Mouse (Mus musculus): Measurements from ENCODE around the gene Atp5b.
"Not testable (repeated sequence)": the region's sequence is repeated elsewhere in the genome, so short reads cannot be mapped to it uniquely, and the experiment has no call there.

Gene Atp5b

DNA sequence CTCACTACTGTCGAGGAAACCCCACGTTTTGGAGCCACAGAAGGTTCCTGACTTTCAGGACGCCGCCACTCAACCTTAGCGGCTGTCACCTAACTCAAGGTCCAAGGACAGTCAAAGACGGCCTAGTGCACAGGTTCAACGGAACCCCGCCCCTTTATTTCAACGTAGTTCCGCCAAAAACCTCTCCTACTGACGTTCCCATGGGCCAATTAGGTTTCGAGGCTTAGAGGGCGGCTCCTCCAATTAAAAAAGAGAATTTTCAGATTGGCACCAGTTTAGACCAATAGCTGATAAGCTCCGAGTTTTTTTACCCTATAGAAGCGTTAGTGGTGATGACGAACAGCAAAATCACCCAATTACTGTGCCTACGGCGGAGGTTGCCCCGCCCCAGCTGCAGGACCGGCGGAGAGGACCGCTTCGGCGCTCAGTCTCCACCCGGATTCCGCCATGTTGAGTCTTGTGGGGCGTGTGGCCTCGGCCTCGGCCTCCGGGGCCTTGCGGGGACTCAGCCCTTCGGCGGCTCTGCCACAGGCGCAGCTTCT is at the start of gene Atp5b:
TSS of gene Atp5b (plus strand) at position 394 of the 542 bp plus-strand sequence.
- DNase-seq, result peak; percentile 99

DNA sequence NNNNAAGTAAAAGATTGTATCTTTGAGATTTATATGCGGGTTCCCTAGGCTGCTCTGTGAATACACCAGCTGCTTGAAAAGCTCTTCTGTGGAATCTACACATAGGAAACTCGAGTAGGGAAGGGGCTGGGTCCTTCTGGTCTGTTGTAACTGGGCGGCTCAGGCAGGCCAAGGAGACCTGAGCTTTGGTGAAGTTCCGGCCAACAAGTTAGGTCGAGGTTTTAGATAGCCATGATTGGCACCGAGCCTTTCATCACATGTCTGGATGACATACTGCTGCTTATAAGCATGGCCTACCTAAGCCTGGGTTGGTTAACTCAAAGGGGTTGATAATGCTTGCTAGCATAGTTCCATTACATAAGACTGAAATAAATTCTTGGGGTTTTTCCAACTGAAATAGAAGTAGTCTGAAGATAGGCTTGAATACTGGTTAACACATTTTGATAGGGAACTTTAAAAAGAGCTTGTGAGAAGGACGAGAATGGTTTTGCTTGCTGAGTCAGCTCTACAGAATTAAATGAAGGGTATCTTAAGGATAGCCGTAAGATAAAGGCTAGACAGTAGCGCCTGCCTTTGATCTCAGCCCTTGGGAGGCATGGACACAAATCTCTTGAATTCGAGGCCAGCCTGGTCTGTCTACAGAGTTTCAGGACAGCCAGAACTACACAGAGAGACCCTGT is 46.2 kb upstream of the Atp5b start:
- no peak for DNase-seq

DNA sequence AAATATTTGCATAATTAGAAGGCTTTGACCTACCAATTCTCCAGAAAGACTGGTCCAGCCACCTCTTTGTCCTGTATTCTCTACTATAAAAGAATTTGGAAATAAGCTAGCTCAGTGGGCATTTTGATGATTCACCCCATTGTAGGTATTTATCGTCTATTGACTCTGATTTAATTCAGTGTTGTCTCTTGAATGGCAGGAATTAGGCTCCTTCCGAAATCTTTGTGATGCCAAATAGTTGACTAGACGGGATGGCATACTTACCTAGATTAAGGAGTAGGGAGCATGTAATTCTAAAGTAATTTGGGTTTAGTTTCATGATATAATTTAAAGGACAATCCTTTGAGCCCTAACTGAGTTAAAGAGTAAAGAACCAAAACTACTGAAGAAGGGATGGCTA is 45.2 kb upstream of the Atp5b start:
- DNase-seq, result no peak

DNA sequence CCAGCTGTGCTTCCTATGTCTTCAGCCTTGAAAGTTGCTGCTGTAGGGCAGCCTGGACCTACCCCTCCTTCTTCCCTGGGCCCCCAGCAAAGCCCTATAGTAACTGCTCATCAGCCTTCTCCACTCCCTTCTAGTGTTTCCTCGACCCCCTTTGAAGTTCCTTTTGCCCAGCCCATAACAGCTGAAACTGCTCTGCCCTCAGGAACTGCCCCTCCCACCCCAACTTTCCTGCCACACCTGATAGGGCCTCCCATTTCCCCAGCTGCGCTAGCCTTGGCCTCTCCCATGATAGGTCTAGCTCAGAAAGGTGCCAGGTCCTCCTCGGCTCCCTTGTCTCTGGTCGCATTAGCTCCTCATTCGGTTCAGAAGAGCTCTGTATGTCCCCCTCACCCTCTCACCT is 43.9 kb upstream of the Atp5b start:
- DNase-seq, result no peak

DNA sequence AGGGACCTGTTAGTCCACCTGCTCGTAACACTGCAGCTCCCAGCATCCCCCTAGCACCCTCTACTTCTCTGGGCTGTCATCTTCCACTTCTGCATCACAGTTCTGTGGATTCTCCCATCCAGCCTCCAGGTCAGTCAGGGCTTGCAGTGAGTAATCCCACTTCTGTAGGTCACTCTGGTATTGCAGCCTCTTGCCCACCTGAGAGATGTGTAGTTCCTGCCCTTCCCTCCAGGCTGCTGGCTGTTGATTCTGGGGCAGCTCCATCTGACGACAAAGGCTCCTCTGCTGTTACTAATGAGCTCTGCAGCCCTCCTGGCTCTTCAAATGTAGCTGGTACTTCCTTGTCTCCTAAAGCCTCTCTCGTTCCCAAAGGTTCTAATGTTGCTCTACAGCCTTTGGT is 43.2 kb upstream of the Atp5b start:
- no peak for DNase-seq

DNA sequence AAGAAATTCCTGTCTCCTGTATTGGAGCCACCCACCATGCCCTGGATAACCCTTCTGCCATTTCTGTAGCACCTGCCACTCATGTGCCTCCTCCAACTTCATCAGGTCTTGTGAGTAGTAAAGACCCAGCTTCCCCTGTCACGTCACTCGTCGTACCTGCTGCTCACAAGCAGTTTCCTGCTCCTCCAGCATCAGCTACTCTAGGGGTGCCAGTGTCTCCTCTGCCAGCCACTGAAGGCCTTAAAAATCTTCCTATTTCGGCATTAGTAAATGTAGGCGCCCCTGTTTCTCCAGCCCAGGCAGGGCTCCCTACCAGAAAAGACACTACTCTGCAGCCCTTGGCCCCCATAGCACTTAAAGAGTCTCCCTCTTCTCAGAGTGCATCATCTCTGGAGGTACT is 42.8 kb upstream of the Atp5b start:
- DNase-seq, result no peak

DNA sequence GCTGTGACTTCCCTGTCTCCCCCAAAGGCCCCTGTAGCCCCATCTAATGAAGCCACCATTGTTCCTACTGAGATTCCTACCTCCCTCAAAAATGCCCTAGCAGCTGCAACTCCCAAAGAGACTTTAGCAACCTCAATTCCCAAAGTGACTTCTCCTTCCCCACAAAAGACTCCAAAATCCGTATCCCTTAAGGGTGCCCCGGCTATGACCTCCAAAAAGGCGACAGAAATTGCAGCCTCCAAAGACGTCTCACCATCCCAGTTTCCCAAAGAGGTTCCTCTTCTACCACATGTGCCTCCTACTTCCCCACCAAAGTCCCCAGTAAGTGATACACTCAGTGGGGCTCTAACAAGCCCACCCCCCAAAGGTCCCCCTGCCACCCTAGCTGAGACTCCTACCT is 41.4 kb upstream of the Atp5b start:
- DNase-seq, result no peak

DNA sequence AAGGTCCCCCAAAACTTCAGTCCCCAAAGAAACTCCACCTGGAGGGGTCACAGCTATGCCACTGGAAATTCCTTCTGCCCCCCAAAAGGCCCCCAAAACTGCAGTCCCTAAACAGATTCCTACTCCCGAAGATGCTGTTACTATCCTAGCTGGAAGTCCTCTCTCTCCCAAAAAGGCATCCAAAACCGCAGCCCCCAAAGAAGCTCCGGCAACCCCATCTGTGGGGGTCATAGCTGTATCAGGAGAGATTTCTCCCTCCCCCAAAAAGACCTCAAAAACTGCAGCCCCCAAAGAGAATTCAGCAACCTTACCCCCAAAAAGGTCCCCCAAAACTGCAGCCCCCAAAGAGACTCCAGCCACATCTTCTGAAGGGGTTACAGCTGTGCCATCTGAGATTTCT is 40.6 kb upstream of the Atp5b start:
- no peak for DNase-seq

DNA sequence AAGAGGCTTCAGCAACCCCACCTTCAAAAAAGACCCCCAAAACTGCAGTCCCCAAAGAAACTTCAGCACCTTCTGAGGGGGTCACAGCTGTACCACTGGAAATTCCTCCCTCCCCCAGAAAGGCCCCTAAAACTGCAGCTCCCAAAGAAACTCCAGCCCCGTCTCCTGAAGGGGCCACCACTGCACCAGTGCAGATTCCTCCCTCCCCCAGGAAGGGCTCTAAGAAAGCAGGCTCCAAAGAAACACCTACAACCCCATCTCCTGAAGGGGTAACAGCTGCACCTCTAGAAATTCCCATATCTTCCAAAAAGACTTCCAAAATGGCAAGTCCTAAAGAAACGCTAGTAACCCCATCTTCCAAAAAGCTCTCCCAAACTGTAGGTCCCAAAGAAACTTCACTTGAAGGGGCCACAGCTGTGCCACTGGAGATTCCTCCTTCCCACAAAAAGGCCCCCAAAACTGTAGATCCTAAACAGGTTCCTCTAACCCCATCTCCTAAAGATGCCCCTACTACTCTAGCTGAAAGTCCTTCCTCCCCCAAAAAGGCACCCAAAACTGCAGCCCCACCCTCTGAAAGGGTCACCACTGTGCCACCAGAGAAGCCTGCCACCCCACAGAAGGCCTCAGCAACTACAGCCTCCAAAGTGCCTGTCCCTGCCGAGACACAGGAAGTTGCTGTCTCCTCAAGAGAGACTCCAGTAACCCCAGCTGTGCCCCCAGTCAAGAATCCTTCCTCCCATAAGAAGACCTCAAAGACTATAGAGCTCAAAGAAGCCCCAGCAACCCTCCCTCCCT is 39.8 kb upstream of the Atp5b start:
- DNase-seq, result no peak

DNA sequence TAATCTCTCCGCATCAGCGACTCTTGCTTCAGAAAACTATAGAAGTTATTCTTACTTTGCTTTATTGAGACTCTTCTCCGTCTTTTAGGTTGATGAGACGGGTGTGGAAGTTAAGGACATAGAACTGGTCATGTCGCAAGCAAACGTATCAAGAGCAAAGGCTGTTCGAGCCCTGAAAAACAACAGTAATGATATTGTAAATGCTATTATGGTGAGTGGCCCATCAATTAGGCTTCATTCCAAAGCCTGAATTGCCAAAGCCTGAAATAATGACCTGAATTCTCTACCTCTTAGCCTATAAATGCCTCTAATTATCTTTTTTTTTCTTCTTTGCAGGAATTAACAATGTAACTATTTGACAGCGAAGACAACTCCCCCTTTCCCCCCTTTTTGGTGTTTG is 34.9 kb upstream of the Atp5b start:
- no peak for DNase-seq

DNA sequence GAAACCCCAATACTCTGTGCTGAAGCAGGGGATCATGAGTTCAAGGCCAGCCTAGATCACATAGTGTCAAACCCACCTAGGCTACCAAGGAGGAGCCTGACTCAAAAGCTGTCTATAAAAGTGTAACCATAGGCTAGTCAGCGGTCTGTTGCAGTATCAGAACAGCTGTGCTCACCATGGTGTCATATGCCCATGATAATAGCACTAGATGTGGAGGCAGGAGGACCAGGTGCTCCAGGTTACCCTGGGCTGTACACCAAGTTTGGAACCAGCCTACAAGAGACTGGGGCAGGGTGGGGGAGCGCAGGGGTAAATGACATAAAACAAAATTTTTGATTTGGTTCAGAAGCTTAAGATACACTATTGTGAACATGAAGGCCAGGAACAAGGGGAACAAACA is 33.3 kb upstream of the Atp5b start:
- no peak for DNase-seq

DNA sequence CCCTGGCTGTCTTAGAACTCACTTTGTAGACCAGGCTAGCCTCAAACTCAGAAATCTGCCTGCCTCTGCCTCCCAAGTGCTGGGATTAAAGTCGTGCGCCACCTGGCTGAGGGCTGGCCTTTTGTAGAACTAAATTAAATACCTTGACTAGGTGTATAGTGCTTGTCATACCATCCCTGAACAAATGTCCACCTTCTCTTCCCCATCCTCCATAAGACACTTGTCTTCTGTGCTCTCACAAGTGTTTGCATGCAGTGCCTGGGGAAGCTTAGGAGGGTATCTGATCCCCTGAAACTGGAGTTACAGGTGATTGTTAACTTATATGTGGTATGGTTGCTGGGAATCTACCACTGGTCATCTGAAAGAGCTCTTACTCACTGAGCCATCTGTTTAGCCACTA is 32.7 kb upstream of the Atp5b start:
- no peak for DNase-seq

DNA sequence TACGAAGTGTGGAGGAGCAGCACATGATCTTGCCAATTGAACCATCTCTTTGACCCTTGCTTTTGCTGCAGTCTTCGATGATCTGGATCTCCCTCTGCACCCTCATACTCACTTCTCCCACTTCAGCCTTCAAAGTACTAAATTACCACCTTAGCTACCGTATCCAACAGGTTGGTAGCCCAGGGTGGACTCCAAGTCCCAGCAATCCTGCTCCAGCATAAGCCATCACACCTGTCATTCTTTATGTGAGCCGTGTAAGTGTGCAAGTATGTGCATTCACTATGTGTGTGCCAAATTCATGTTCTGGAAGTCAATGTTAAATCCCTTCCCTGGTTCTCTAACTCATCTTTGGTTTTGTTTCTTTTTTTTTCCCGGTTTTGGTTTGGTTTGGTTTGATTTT is 31.5 kb upstream of the Atp5b start:
- no peak for DNase-seq

DNA sequence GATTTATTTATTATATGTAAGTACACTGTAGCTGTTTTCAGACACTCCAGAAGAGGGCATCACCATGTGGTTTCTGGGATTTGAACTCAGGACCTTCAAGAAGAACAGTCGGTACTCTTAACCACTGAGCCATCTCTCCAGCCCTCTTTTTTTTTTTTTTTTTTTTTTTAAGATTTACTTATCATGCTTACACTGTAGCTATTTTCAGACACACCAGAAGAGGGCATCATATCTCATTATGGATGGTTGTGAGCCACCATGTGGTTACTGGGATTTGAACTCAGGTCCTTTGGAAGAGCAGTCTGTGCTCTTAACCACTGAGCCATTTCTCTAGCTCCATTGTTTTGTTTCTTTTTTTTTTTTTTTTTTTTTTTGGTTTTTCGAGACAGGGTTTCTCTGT is 30.9 kb upstream of the Atp5b start:
- DNase-seq, result not testable (repeated sequence)

DNA sequence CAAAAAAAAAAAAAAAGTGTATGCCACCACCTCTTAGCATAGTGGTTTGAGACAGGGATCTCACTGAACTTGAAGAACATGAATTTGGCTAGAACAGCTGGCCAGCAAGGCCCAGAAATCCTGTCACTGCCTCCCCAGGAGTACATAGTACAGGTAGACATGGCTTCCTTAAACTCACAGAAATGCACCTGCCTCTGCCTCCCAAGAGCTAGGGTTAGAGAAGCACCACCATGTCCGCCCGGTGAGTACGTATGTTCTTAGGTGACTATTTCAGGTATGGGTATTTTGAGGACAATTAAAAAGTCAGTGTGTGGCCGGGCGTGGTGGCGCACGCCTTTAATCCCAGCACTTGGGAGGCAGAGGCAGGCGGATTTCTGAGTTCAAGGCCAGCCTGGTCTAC is 30.1 kb upstream of the Atp5b start:
- no peak for DNase-seq

DNA sequence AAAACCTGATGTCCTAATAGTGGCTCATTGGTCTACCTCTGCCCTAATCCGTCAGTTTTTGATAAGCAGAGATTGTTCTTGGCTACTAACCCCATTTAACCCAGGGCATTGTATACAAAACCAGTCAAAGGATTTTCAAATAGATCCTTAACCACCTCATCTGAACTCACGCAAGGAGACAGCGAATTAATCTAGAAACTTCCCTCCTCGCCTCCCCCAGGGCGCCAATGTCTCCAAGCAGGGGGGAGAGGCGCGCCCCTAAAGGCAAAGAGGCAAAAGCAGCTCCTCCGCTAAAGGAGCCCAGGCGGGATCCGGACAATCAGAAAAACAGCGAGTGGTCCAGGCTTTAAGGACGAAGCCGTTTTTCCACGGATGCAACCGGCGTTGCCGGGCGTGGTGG is 24.9 kb upstream of the Atp5b start:
- DNase-seq, result no peak

DNA sequence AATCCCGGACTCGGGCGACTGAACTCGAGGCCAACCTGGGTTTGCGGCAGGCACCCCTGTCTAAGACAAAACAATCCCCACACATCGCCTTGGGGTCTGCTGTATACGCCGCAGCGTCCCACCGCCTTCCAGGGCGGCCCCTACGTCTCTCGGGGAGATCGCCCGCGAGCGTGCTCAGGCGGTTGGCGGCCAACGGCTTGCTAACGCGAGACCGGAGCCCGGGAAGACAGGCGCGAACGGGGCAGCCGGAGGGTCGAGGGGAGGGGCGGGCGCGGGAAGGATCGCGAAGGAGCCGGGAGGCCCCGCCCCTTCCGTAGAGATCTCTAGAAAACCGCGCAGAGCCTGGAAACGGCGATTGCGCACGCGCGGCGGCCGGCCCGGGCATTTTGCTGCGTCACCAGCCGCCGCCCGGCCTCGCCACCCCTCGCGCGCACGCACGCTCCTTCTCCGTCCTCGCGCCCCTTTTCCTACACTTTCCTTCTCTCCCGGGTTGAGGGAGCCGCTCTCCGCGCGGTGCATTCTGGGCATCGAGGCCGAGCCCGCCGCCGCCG is 24.4 kb upstream of the Atp5b start, which contains the start of gene Ptges3:
TSS of gene Ptges3 (plus strand) at position 354 of the 551 bp plus-strand sequence.
- DNase-seq, result peak; percentile 98

DNA sequence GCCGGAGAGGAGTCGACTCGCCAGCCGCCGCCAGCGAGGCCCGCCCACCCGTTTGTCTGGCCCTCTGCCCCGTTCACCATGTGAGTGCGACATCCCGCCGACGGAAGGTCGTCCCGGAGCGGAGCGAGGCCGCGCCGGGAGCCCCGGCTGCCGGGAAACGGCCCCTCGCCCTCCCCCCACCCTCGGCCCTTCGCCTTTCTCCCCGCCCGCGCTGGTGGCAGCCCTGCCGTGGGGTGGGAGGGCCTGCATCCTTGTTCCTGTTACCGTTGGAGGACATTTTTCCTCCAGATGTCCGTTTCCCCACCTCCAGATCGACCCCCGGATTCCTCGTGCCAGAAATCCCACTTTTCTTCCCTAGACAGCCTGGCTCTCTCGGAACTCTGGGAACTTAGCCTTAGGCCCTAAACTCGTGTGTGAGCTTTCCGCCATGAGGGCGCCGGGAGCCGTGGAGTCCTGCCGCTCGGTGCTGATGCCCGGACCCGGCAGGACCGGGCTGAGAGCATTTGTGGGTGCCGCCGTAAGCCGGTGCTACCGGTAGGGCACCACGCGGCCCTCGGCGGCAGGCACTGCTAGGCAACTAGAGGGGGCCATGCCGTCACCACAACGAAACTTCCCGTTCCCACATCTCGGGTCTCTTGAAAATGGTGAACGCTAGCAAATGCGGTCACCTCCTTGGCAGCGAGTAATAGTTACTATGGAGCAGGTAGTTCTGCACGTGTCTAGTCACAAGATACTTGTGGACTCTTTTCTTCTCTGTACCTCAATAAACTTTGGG is 23.7 kb upstream of the Atp5b start:
- DNase-seq, result peak; percentile 35

DNA sequence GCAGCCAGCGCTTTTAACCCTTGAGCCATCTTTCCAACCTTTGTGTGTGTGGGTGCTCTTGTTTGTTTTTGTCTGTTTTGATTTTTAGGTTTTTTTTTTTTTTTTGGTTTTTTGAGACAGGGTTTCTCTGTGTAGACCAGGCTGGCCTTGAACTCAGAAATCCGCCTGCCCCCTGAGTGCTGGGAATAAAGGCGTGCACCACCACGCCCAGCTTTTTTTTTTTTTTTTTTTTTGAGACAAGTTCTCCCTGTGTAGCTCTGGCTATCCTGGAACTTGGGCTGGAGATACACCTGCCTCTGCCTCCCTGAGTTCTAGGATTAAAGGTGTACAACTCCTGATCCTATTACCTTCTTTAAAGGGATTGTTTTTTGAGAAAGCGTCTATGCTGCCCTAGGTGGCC is 22.0 kb upstream of the Atp5b start:
- DNase-seq, result no peak

DNA sequence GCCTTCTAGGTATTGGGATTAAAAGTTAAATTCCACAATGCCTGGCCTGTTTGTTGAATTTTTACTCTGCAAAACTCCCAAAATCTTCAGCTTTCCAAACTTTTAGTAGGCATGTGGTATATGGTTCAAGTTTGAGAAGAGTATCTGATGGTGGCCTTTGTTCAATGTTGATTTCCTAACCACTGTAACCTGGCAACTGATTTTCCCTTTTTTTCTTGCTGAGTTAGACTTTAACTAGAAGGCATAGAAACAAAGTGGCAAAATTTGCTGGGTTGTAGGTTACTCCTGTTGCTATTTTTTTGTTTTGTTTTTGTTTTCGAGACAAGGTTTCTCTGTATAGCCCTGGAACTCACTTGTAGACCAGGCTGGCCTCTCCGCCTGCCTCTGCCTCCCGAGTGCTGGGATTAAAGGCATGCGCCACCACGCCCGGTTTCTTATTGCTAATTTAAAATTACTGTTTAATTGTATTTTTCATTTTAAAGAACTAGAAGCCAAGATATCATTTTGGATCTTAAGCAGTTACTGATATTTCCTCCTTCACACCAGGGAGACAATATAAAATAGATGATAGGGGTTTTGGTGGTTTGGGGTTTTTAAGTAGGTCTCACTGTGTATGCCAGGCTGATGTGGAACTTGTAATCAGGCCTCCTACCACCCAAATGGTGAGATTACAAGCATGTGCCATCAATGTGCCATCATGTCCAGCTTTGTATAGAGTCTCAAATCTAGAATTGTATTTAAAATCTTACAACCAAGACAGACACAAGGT is 20.7 kb upstream of the Atp5b start:
- DNase-seq, result no peak

DNA sequence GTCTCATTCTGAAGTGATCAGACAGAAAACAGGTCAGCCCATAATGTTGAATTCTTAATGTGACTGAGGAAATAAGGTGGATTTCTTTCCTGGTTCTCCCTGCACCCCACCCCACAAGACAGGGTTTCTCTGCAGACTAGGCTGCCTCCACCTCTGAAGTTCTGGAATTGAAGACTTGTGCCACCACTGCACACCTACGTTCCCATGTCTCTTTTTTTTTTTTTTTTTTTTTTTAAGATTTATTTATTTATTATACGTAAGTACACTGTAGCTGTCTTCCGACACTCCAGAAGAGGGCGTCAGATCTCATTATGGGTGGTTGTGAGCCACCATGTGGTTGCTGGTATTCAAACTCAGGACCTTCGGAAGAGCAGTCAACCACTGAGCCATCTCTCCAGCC is 17.0 kb upstream of the Atp5b start:
- no peak for DNase-seq

DNA sequence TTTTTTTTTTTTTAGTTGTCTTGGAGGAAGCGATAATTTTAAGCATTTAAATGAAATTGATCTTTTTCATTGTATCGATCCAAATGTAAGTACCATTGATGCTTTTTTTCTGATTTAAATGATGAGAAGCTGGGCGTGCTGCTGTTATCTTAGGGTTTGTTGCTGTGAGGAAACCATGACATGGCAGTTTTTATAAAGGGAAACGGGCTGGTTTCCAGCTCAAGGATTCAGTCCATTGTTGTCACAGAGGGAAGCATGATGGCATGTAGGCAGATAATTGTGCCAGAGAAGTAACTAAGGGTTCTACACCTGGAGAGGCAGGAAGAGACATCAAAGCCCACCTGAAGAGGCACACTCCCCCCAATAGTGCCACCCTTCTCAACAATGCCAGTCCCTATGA is 13.9 kb upstream of the Atp5b start:
- no peak for DNase-seq

All from right cerebral cortex, adult 18-20 months (tissue).